Mouse (Mus musculus) 3T3-L1 (cell line): Measurements from ENCODE around the gene Insm1.
A peak's percentile ranks its signal among the peaks of the same experiment; 100 is the strongest.

Experiments
- DNase-seq: peaks from one replicate; pipeline ENCODE4 v3.0.0-alpha.2; 2015; ENCODE audit warnings: low read depth, low spot score

The Insm1 gene

DNA sequence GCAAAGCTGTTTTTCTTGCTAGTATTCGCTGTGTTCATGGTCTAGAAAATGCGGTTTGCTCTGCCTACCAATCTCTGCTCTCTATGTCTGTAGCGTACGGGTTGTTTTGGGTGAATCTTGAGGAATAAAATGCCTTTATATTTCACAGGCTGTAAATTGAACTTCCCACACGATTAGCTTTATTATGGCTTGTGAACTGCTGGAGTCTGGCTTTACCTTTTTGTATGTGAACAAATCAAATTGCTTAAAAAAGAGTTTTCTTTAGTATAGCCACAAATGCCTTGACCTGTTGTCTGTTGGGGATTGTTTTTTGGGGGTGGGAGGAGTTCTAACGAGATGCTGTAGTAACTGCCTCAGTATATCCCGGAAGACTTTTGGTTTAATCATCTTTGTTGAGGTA lies 2.4 kb downstream of the Insm1 start:
- no peak for DNase-seq

DNA sequence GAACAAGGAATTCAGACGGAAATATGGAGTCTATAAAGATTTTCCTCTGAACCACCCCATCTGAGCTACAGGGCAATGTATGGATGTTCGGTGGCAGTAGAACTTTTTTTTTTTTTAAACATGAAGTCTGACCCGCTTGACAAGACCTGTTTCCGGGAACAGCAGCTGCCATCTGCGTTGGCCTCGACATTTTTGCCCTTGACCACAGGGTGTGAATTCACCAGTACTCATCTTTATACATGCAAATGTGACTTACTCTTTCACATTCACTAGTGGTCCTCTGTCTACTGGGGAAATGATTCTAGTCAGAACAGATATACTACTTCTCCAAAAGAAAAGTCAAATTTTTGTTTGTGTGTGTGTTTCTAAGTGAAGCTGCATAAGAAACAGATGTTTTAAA lies 4.1 kb downstream of the Insm1 start:
- no peak for DNase-seq

DNA sequence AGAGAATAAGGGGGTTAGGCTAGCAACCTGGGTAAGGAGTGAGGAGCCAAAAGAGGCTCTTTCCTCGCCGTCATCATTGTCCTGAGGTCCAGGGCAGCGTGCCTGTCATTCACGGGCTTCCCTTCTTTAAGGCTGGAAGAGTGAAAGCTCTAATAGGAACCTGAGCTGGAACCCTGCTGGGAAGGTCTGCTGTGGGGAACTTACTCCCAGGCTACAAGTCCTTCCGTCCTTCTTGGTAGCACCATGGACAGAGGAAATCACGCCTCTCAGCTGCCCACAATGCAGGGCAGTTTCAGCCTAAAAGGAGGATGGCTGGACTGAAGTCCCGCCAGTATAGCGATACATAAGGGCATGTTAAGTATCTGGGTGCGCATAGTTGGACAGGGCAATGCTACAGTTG lies 4.8 kb downstream of the Insm1 start:
- peak; percentile 58 for DNase-seq

DNA sequence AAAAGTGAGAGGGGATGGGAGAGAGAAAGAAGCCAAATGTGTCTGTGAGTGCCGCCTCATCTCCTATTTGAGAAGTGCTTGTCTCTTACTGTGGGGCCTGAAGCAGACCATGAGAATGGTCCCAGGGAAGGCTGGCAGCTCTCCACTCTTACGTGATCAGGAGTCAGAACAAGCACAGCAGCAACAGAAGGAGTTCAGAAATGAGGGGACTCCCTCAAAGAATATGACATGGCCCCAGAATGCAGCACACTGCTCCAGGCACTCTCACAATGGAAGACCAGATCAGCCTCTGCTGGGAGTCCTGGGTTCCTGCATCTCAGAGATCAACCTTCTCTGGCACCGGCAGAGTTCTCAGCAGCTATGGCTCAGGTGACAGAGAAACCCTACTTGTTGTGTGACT lies 5.9 kb downstream of the Insm1 start:
- no peak for DNase-seq

DNA sequence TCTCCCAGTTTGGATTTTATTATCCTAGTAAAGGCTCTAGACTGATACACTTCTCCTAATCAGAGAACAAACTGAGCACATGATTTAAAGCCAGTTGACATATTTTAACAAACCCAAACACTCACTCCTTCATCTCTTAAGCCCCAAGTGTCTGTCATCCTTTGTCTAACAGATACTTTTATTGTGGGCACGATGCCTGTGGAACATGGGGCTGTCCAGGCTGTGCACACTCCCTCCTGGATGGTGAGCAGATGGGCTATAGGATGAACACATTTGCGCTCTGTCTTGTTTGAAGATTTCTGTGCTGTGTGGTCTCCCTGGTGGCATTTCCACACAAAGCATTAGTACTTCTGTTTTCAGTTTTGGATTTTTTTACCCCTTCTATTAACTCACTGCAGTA lies 6.7 kb downstream of the Insm1 start:
- DNase-seq, result no peak

DNA sequence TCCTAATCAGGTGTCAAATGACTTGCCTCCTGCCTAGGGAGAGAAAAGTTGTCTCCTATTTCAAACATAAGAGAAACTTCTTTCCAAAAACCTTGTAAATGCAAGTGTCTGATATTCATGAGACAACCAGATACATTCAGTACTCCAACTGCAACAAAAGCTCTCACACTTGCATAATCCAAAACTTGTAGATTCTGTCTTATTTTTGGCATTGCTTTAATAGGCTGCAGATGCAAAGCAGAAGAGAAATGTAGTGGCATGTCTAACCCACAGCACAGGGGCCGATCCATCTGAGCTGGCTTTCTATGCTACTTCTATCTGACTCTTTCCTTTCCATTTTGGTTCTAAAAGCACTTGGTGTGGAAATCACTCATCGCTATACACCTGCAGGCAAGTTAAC lies 9.8 kb downstream of the Insm1 start:
- no peak for DNase-seq

DNA sequence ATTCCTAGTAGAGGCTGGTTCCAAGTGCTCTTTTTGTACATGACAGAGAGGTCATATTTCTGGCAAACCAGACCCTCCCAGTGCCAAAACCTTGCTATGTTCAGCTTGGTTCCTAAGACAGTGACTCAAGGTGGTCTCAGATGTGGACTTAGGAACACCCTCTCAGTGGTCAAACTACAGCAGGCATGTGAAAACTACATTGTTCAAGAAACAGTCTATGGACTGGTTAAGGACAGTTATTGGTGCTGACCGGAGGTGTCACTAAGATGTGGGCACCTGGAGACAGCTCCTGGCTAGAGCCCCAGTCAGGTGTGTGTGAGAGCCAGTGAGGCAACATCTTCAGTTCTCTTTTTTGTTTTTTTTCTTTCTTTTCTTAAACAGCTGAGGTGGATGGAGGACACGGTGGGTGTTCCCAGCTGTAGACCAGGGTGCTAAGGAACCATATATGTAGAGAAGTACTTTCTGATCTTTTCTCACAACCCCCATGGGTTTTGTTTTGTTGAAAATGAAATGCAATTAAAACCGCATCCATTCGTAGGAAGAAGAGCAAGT lies 17.6 kb downstream of the Insm1 start:
- no peak for DNase-seq

DNA sequence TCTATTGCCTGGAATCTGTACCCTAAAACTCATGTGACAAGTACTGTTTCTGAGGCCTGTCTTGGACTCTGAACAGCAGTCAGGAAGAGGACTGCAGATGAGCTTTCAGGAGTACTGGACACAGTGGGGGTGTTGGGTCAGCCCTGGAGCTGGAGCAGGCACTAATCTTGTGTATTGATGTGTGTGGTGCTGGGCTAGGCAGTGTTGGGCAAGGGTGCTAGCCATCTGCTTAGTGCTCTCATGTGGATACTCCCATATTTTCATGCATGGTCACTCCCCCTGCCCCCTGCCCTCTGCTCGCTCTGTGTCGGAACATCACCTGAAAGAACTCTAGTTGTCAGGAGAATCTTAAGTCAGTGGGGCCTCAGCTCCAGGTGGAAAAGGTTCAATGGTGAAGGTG lies 22.3 kb downstream of the Insm1 start:
- no peak for DNase-seq

DNA sequence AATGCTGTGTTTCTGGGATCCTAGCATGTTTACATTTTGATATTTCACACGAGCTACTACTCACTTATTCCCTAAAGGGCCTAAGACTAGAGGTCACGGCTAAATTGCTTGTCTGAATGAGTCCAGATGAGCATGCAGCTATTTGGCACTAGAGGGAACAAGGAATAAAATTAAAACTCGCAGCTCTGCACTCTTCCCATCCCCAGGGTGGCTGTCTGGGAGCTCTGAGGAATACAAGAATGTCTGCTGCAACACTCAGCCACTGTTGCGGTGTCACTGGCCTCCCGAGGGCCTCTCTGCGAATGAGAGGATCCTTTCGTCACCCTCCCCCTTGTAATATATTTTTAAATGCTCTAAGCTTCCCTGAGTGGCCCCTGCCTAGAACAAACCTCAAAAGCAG lies 23.7 kb downstream of the Insm1 start:
- DNase-seq, result no peak

DNA sequence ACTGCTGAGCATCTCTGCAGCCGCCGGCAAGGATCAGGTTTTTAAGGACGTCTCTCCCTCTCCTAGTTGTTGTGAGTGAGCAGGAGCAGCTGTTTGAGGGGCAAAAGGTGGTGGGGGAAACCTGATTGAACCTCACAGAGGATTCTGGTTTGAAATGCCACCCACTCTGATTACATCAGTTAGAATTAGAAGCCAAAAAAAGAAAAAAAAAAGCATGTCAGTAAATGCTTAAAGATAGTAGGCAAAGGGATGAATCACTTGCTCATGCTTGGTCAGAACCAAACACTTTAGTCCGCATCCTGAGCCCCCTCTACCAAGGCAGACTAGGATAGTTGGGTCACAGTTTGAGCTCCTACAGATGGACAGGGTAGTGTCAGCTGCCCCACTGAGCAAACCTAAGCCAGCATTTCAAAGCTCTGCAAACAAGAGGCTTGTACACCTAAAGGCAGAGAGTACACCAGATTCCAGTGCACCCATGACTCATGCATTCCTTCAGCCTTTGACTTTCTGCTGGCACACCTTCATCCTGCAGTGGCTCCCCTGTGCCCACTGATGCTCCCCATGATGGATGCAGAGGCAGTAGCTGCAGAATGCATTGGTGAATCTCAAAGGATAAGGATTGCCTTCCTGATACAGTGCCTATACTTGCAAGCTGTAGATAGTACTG lies 24.8 kb downstream of the Insm1 start:
- peak; percentile 58 for DNase-seq

DNA sequence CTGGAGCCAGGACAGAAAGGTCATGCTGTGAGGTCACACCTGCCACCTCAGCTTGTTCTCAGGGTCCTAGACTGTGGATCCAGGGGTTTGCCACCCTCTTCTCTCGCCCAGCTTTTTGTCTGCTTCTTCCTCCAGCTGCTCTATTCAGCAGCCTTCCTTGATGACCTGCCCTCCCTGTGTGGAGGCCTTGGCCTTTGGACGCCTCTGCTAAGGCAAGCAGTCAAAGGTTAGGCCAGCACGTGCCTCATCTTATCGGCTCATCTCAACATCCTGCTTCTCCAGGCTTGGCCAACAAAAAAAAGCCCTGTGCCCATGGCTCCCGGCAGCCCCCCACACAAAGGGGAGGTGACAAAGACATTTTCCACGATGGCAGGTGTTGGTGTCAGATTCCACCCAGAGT lies 25.9 kb downstream of the Insm1 start:
- DNase-seq, result no peak

DNA sequence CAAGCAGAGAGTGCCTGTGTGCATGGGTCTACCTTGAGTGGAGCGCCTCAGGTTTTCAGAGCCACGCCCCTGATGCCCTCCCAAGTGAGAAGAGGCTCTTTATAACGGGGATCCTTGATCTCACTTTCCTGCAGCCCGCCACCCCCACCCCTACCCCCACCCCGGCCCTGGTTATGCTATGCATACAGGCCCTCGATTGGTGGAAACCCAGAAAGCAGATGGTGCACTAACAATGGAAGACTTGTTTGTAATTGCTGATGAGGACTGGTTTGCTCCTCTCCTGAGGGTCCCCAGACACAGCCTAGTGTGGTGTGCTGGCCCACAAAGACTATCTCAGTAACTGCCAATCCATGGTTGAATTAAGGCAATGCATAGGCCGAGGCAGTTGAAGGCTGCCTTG lies 27.3 kb downstream of the Insm1 start:
- no peak for DNase-seq

DNA sequence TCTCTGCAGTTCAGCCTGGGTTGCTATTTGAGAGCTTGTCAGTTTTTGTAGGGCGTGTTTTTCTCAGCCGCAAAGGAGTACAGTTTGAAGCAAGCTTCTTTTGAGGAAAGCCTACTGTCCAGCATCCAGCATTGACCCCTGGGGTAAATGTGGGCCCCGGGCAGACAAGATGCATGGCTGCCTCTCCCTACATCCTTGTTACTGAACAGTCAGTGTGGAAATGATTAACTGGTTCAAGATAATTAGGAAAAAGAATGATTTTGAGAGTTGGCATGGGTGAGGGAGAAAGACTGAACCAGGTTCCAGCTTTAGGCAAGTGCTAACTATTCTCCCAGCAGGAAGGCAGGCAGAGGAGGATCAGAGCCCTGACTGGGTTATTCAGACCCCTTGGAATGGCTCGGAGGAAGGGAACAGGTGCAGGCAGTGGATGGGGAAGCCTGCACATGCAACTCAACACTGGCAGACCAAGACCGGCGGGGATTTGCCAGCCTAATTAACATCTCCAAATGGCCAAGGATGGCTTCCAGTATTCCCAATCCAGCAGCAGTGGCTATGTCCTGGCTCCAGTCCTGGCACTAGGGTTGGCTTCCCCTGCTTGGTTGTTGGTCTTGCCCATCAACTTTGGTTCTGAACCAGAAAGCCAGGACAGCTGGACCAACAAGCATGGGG lies 28.6 kb downstream of the Insm1 start:
- DNase-seq, result no peak

DNA sequence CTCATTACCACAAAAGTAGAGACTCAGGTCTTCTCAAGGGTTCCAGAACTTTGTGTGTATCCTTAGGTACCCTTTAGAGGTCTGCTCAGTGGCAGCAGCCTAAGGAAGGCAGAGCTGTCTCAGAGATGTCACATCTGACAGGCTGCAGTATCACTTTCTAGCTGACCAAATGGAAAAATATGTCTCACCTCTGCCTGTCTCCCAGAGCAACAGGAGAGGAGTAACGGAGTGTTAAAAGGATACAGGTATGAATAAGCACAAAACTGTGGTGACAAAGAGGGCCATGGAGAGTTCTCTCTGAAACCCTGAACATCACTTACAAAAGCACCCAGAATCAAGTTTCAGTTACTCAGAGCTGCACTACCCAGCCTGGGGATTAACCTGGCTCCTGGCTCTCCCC lies 32.7 kb downstream of the Insm1 start:
- DNase-seq, result no peak

DNA sequence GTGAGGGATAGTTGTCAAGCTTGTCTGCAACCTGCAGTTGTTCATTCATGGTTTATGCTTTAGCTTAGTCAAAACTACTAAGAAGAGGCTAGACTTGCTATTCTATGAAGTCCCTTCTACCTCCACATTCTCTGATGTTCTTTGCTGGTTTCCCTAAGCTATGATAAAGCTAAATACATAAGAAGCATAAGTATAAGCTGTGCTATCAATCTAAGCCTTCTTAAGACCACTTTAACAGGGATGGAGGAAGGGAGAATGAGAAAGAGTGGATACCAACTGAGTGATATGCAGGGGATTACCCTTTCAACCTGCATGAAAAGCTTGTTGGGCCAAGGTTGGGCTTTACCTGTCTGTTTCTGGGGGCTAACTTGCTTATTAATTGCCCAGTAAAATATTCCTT lies 33.9 kb downstream of the Insm1 start:
- DNase-seq, result no peak

DNA sequence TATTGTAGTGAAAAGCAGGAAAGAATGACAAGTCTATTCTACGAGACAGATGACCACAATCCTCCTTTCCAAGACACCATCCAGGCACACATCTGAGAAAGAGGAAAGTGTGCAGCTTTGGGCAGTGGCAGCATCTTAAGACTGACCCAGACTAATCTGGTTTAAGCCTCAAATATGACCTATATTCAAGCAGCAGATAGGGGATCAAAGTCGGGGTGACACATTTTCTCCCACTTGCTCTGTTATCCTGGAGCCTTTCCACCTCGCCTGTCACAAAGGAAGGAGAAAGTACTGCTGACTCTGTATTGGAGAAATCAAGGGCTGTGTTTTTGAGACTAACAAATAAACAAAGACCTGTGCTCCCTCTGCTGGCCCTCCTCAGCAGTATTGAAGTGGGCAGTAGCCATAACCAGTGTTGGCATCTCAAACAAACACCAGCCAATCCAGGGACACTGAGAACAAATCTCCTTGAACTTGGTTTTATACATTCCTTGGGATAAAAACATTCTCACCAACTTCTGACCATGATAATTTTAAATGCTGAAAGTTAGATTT lies 34.7 kb downstream of the Insm1 start:
- DNase-seq, result peak; percentile 44

DNA sequence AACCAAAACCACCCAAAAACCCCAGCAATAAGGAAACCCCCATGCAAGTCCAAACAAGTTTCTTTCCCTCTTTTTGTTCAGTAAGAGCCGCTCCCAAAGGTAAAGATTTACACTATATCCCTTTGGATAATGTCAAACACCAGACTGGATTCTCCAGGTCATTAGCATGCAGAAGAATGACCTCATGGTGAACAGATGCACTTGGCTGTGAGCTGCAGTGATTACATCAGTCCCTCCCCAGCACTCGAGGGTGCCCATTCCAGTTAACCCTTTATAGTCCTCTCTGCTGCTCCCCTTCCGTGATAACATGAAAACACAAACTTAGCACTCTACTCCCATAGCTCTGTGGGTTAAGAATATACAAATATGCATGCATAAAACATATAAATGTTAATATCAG lies 35.3 kb downstream of the Insm1 start:
- DNase-seq, result no peak

DNA sequence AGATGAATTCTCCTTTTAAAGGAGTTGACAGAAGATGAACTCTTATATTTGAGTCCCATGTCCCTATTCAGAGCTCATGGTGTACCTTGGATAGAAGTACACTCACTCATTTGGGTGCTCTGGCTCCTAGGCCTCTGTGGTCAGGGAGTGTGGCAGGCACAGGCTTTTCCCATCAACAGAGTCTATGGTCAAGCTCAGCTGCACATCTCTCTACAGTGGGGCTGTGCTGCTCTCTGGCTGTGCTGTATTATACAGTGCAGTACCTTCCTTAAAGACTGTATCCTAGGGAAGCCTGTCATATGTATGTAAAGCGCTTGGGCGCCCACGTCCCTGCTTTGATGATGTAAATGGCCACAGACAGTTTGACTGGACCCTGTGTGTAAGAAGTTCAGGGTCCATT lies 35.9 kb downstream of the Insm1 start:
- DNase-seq, result no peak

DNA sequence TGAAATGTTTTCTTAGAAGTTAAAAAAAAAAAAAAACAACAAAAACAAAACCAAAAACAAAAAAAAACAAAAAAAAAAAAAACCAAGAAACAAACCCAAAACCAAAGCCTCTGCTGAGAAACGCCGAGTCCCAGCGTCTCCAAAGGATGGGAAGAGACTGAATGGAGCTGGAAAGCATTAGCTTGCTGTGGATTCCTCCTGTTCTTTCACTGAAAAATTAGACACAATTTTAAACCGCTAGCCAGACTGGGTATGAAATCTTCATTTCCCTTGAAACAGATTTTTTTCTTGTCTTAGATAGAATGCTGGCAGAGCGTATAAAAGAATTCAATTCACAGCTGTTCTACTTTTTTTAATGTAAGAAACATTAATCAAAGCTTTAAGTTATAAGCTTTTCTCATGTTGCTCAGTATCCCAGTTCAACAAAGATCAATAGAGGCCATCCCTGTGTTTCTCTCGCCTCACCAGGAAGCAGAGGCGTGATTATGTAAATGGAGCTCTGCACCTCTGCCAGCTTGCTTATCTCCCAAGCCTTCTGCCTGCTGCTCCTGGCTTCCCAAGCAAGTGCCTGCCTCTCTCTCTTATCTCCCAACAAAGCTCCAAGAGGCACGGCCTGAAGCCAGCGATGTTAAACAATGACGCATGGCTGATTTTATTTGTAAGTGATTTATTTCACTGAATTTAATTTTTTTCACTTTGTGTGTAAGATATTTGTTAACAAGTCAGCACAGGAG lies 37.2 kb downstream of the Insm1 start:
- DNase-seq, result no peak

DNA sequence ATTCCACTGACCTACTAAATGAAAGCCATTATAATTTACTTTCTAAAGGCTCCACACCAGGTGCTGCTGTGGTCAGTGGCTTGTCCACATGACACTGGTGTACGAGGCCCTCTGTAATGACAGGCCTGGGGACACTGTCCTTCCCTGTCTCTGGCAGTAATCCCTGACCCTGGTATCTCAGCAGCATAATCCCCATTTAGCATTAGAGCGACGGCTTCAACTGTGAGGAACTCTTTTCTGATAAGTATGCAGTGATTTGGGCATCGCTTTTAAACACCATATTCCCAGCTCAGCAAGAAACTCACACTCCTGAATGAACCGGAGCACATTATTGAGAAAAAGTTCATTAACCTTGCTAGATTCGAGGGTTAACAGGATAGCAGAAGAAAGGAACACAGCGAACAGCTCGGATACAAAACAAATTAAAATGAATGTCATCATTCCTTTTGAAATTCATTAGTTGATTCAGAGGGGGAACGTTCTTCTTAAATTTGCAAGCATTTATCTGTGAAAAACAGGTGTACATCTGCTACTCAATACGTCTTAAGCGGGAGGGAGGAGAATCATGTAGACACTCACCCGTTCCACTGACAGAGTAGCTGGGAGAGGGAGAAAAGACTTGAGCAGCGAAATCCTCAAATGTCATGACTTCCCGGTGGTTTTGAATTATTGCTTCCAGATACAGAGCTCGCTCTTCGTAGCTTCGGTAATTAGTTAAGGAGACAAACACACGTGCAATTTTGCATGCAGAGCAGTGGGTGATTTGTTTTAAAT lies 38.3 kb downstream of the Insm1 start:
- DNase-seq, result no peak

DNA sequence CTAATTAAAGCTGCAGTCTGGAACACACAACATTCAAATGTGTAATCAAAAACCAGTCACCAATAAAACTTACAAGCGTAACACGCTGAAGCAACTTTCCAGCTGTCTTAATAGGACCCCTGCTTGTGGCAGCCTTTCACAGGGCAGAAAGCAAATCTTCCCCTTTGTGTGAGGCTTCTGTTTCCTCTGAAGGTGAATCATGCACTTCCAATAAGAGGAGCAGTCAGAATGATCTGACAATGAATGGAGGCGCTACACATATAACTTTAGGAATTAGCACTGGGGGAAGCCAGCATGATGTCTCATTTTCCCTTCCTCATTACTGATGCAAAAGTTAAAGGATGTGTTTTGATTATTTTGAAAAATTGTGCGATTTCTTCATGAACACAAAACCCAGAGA lies 39.4 kb downstream of the Insm1 start:
- DNase-seq, result no peak

DNA sequence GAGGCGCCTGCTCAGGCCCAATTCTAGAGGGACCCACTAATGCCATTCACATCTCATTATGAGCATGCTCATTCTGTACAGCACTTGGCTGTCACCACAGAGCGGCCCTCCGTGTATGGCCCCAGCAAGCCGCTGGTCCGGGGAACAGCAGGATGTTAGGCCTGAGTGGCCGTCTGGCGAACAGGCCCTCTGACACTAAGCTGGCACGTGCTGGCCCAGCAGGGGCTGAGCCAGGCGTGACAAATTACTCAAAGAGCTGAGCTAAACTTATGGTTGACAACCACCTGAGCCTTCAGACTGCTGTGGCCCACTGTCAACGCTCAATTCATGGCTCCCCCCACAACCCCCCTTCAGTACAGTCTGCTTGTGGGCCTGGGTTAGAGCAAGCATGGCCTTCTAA lies 40.5 kb downstream of the Insm1 start:
- no peak for DNase-seq
